Mouse (Mus musculus): ENCODE results near the gene Cgnl1. TPM values are rescaled to one million over a fixed set of nuclear protein-coding genes. Genes with fewer than 3 reads are reported as not detected.

The Cgnl1 gene
- polyA plus RNA-seq, 1 experiment: 36.5 TPM

DNA sequence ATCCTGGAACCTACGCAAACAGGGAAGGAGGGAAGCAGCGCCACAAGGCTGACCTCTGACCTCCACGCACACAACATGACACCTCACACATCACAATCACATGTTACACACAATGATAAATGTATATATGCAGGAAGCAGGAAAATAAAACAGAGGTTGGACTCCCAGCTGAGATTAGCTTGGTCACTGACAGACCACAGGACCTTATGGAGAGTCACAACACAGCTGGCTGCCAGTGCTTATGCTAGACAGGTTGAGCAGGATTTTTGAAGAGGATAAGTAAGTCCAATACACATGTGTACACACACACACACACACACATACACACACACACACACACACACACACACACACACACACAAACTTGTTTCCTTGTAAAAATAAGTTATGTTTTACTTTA, 105.9 kb downstream of the Cgnl1 start:
- Histone ChIP-seq H3K27me3 (ENCODE audit: control insufficient read depth, insufficient read depth, low read length) (no peaks in the 10 kb centered on the region), H3K36me3 (ENCODE audit: control insufficient read depth, insufficient read depth, low read length) (no peaks in the 10 kb centered on the region), H3K4me3 (ENCODE audit: control insufficient read depth, low read depth, low read length) (no peak overlapping the region), H3K27ac (ENCODE audit: control insufficient read depth, insufficient read depth, low read depth, low read length) (no peak overlapping the region), H3K4me1 (ENCODE audit: control insufficient read depth, insufficient read depth, low read length) (no peaks in the 10 kb centered on the region)
- no peak for TF ChIP-seq CTCF (IDR thresholded peaks at IDR 0.05; ENCODE audit: control insufficient read depth, insufficient read depth, insufficient replicate concordance, low read depth, low read length)
- no peak for TF ChIP-seq POLR2A (IDR thresholded peaks at IDR 0.05; ENCODE audit: control insufficient read depth, low read depth, low read length)

GRCm38 (mm10) chr9:71664855-71665254, 106.5 kb downstream of the Cgnl1 start:
- H3K27me3 ChIP-seq (ENCODE audit: control insufficient read depth, insufficient read depth, low read length): no peaks in the 10 kb centered on the region

GRCm38 (mm10) chr9:71663421-71664217, 107.8 kb downstream of the Cgnl1 start:
- H3K4me3 ChIP-seq (ENCODE audit: control insufficient read depth, low read depth, low read length): no peak overlapping the region
- no peaks in the 10 kb centered on the region for H3K36me3 ChIP-seq (ENCODE audit: control insufficient read depth, insufficient read depth, low read length)
- no peak overlapping the region for H3K27ac ChIP-seq (ENCODE audit: control insufficient read depth, insufficient read depth, low read depth, low read length)
- no peaks in the 10 kb centered on the region; the same call in 1 of the 2 replicates for H3K4me1 ChIP-seq (ENCODE audit: control insufficient read depth, insufficient read depth, low read length)
- TF ChIP-seq POLR2A (IDR thresholded peaks at IDR 0.05; ENCODE audit: control insufficient read depth, low read depth, low read length) (no peak), CTCF (IDR thresholded peaks at IDR 0.05; ENCODE audit: control insufficient read depth, insufficient read depth, insufficient replicate concordance, low read depth, low read length) (no peak)
- no peaks in the 10 kb centered on the region for H3K27me3 ChIP-seq (ENCODE audit: control insufficient read depth, insufficient read depth, low read length)

More at GRCm38 (mm10) chr9:71664855-71665254, 106.5 kb downstream of the Cgnl1 start:
- Histone ChIP-seq H3K4me1 (ENCODE audit: control insufficient read depth, insufficient read depth, low read length) (no peaks in the 10 kb centered on the region; the same call in 1 of the 2 replicates), H3K27ac (ENCODE audit: control insufficient read depth, insufficient read depth, low read depth, low read length) (no peak overlapping the region), H3K36me3 (ENCODE audit: control insufficient read depth, insufficient read depth, low read length) (no peaks in the 10 kb centered on the region), H3K4me3 (ENCODE audit: control insufficient read depth, low read depth, low read length) (no peak overlapping the region)
- TF ChIP-seq CTCF (IDR thresholded peaks at IDR 0.05; ENCODE audit: control insufficient read depth, insufficient read depth, insufficient replicate concordance, low read depth, low read length): no peak
- no peak for TF ChIP-seq POLR2A (IDR thresholded peaks at IDR 0.05; ENCODE audit: control insufficient read depth, low read depth, low read length)

- no peaks in the 10 kb centered on the region for H3K27me3 ChIP-seq (ENCODE audit: control insufficient read depth, insufficient read depth, low read length)
- no peaks in the 10 kb centered on the region for H3K36me3 ChIP-seq (ENCODE audit: control insufficient read depth, insufficient read depth, low read length)
- TF ChIP-seq POLR2A (IDR thresholded peaks at IDR 0.05; ENCODE audit: control insufficient read depth, low read depth, low read length) (no peak), CTCF (IDR thresholded peaks at IDR 0.05; ENCODE audit: control insufficient read depth, insufficient read depth, insufficient replicate concordance, low read depth, low read length) (no peak)
- H3K4me3 ChIP-seq (ENCODE audit: control insufficient read depth, low read depth, low read length): no peak overlapping the region
- no peaks in the 10 kb centered on the region; the same call in 1 of the 2 replicates for H3K4me1 ChIP-seq (ENCODE audit: control insufficient read depth, insufficient read depth, low read length)
- no peak overlapping the region for H3K27ac ChIP-seq (ENCODE audit: control insufficient read depth, insufficient read depth, low read depth, low read length)
Measured at GRCm38 (mm10) chr9:71660540-71660939, 110.9 kb downstream of the Cgnl1 start.

- Histone ChIP-seq H3K27ac (ENCODE audit: control insufficient read depth, insufficient read depth, low read depth, low read length) (no peak overlapping the region), H3K36me3 (ENCODE audit: control insufficient read depth, insufficient read depth, low read length) (no peaks in the 10 kb centered on the region), H3K4me3 (ENCODE audit: control insufficient read depth, low read depth, low read length) (no peak overlapping the region), H3K27me3 (ENCODE audit: control insufficient read depth, insufficient read depth, low read length) (no peaks in the 10 kb centered on the region), H3K4me1 (ENCODE audit: control insufficient read depth, insufficient read depth, low read length) (no peaks in the 10 kb centered on the region; the same call in 1 of the 2 replicates)
- TF ChIP-seq CTCF (IDR thresholded peaks at IDR 0.05; ENCODE audit: control insufficient read depth, insufficient read depth, insufficient replicate concordance, low read depth, low read length) (no peak), POLR2A (IDR thresholded peaks at IDR 0.05; ENCODE audit: control insufficient read depth, low read depth, low read length) (no peak)
Measured at GRCm38 (mm10) chr9:71659681-71660080, 111.7 kb downstream of the Cgnl1 start.

GRCm38 (mm10) chr9:71657199-71657598, 114.2 kb downstream of the Cgnl1 start:
- no peaks in the 10 kb centered on the region; the same call in 1 of the 2 replicates for H3K4me1 ChIP-seq (ENCODE audit: control insufficient read depth, insufficient read depth, low read length)
- no peak overlapping the region for H3K4me3 ChIP-seq (ENCODE audit: control insufficient read depth, low read depth, low read length)
- no peak overlapping the region for H3K27ac ChIP-seq (ENCODE audit: control insufficient read depth, insufficient read depth, low read depth, low read length)
- TF ChIP-seq CTCF (IDR thresholded peaks at IDR 0.05; ENCODE audit: control insufficient read depth, insufficient read depth, insufficient replicate concordance, low read depth, low read length): no peak
- no peak for TF ChIP-seq POLR2A (IDR thresholded peaks at IDR 0.05; ENCODE audit: control insufficient read depth, low read depth, low read length)
- no peaks in the 10 kb centered on the region for H3K27me3 ChIP-seq (ENCODE audit: control insufficient read depth, insufficient read depth, low read length)
- no peaks in the 10 kb centered on the region for H3K36me3 ChIP-seq (ENCODE audit: control insufficient read depth, insufficient read depth, low read length)

- H3K4me3 ChIP-seq (ENCODE audit: control insufficient read depth, low read depth, low read length): no peak overlapping the region
- H3K36me3 ChIP-seq (ENCODE audit: control insufficient read depth, insufficient read depth, low read length): no peaks in the 10 kb centered on the region
- TF ChIP-seq CTCF (IDR thresholded peaks at IDR 0.05; ENCODE audit: control insufficient read depth, insufficient read depth, insufficient replicate concordance, low read depth, low read length) (no peak), POLR2A (IDR thresholded peaks at IDR 0.05; ENCODE audit: control insufficient read depth, low read depth, low read length) (no peak)
- no peaks in the 10 kb centered on the region for H3K27me3 ChIP-seq (ENCODE audit: control insufficient read depth, insufficient read depth, low read length)
- H3K27ac ChIP-seq (ENCODE audit: control insufficient read depth, insufficient read depth, low read depth, low read length): peak overlapping the region; percentile 10; the same call in 1 of the 2 replicates
- H3K4me1 ChIP-seq (ENCODE audit: control insufficient read depth, insufficient read depth, low read length): no peaks in the 10 kb centered on the region
Measured at GRCm38 (mm10) chr9:71654861-71655260, 116.5 kb downstream of the Cgnl1 start.

Measured in testis, adult 2 months (tissue).